Mouse (Mus musculus) limb, embryonic 10.5 days (tissue): ENCODE measurements at regions not wholly inside any gene's neighbourhood (a gene's known extent, or its start where the extent isn't known, plus 50 kb on each side); places are given as distances from the start of the nearest gene placed in this dataset.

ENCODE experiments used
- DNase-seq: peaks from one replicate; pipeline ENCODE4 v3.0.0-alpha.2; 2017; ENCODE audit warnings: low spot score
- H3K27ac ChIP-seq: fragments of 300-500 bp; sonication (generic); 2 replicates; pipeline ENCODE4 v1.5.1; 2016; ENCODE audit warnings: mild to moderate bottlenecking
- H3K27me3 ChIP-seq: fragments of 300-500 bp; sonication (generic); 2 replicates; pipeline ENCODE4 v1.6.1; 2016; ENCODE audit warnings: low read depth, mild to moderate bottlenecking; ENCODE audit not compliant: poor library complexity, severe bottlenecking
- H3K36me3 ChIP-seq: fragments of 300-500 bp; sonication (generic); 2 replicates; pipeline ENCODE4 v1.6.1; 2016; ENCODE audit warnings: mild to moderate bottlenecking, moderate library complexity
- H3K4me1 ChIP-seq: fragments of 300-500 bp; sonication (generic); 2 replicates; pipeline ENCODE4 v1.6.1; 2016
- H3K4me3 ChIP-seq: fragments of 300-500 bp; sonication (generic); 2 replicates; pipeline ENCODE4 v1.5.1; 2016; ENCODE audit warnings: mild to moderate bottlenecking, moderate library complexity
- H3K9me3 ChIP-seq: fragments of 300-500 bp; sonication (generic); replicated peaks from 2 replicates; pipeline ENCODE4 v1.6.1; 2016; ENCODE audit warnings: mild to moderate bottlenecking
- WGBS: fragments of 180-500 bp; shearing (Covaris S2); methylation state at CpG from one replicate; pipeline ENCODE4 v1.1.7; 2016; 5-methylcytosine and 5-hydroxymethylcytosine counted together

DNA sequence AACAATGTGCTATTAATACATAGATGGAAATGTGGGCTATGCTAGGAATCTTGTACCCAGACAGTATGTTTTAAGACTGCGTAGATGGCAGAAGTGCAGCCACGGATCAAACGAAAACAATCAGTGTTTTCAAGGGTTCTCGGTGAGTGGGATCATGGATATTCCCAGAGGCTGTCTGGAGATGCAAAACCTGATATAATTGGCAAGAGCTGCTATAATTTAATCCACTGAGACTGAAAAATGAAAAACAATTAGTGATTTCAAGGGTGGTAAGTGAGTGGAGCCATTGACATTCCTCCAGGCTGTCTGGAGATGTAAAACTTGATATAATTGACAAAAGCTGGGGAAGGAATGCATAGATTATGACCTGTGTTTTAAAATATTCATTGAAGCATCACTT lies 545.5 kb upstream of the Api5 start:
- H3K27me3 ChIP-seq: no peaks in the 10 kb centered on the region
- no peak overlapping the region for H3K4me3 ChIP-seq
- no peak for DNase-seq
- H3K36me3 ChIP-seq: no peaks in the 10 kb centered on the region
- no peak overlapping the region for H3K27ac ChIP-seq
- 94% methylated on average over 4 of the region's 4 CpGs for WGBS
- no peaks in the 10 kb centered on the region for H3K4me1 ChIP-seq
- H3K9me3 ChIP-seq: no peaks in the 10 kb centered on the region

DNA sequence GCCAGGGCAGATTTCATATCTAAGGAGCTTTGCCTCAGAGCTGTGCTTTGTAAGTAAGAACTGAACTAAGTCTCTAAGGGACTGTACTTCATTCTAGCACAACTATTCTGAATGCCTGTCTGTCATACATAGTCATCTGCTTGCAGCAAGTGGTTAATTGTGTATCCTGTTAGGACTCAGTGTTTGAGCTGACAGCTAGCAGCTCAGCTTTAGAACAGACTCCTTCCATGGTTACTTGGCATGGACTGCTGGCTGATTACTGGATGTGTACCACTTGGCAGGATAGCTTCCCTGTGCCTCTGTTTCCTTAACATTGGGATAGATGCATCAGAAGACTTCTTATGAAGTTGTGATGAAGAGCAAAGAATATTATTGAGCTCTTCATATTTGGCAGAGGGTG lies 525.6 kb upstream of the Api5 start:
- no peaks in the 10 kb centered on the region for H3K36me3 ChIP-seq
- H3K4me3 ChIP-seq: no peak overlapping the region
- no peak for DNase-seq
- H3K9me3 ChIP-seq: no peaks in the 10 kb centered on the region
- no peaks in the 10 kb centered on the region for H3K27me3 ChIP-seq
- no peak overlapping the region for H3K27ac ChIP-seq
- no peaks in the 10 kb centered on the region for H3K4me1 ChIP-seq

DNA sequence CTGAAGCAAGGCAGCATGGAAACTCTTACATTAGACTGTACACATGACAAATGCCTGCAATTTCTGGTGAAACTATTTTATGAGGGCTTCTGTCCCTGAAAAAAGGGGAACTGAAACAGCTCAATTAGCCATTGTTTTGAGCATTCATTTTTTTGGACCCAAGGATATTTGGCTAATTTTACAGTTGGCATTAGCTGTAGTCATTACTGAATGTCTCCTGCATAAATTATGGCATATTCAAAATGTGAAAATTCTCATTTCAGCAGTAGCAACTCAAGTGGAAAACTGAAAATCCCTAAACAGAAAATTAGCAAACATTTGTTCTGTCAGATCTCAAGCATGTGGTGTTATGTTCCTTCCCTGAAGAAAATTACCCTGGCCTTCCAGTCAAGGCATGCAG lies 507.7 kb upstream of the Api5 start:
- Histone ChIP-seq H3K36me3 (no peaks in the 10 kb centered on the region), H3K4me1 (no peaks in the 10 kb centered on the region), H3K9me3 (no peaks in the 10 kb centered on the region), H3K27me3 (no peaks in the 10 kb centered on the region), H3K4me3 (no peak overlapping the region), H3K27ac (no peak overlapping the region)
- no peak for DNase-seq

DNA sequence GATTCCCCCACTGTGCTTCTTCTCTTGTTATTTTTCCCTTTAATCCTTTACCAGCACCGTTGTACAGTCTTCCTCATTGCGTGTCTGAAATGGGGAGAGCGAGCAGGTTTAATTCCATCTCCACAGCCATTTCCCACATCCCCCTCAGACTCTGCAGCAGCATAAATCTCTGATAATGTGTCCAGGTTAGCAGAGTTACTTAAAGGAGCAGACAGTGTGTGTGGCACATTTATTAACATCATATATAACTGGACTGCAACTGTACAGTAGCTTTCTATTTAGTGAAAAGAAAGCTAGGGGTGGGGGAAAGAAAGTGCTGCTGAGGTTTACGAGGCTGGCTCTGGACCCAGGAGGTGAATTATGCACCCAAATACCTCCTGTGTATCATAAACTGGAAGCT lies 494.2 kb upstream of the Api5 start:
- Histone ChIP-seq H3K27me3 (no peaks in the 10 kb centered on the region), H3K36me3 (no peaks in the 10 kb centered on the region), H3K4me1 (no peaks in the 10 kb centered on the region), H3K4me3 (no peak overlapping the region), H3K9me3 (no peaks in the 10 kb centered on the region), H3K27ac (no peak overlapping the region)
- no peak for DNase-seq
- WGBS: 84% methylated on average over 4 of the region's 4 CpGs

DNA sequence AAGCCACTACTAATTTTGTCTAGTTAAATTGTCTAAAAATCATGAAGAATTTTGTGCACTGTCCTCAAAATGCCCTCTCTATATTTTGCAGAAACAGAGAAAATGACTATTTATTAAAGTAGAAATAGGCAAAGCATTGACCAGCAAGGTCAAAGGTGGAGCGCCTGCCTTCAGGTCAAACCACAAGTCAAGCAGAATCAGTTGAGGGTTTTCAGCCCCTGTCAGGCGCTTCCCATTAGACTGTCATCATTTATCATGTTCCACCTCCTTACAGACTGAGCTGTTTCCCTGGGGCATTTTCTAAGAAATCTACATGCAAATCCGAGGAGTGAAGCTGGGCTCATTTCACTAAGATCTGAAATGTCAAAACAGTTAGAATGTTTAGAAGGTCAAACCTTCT lies 481.4 kb upstream of the Api5 start:
- no peaks in the 10 kb centered on the region for H3K27me3 ChIP-seq
- peak; percentile 41 for DNase-seq
- H3K36me3 ChIP-seq: no peaks in the 10 kb centered on the region
- H3K9me3 ChIP-seq: no peaks in the 10 kb centered on the region
- no peak overlapping the region for H3K27ac ChIP-seq
- 0 out of 2 replicates have a peak, but pooled peaks cover 3% of the 10 kb centered on the region for H3K4me1 ChIP-seq
- 47% methylated on average over 3 of the region's 3 CpGs for WGBS
- H3K4me3 ChIP-seq: no peak overlapping the region

DNA sequence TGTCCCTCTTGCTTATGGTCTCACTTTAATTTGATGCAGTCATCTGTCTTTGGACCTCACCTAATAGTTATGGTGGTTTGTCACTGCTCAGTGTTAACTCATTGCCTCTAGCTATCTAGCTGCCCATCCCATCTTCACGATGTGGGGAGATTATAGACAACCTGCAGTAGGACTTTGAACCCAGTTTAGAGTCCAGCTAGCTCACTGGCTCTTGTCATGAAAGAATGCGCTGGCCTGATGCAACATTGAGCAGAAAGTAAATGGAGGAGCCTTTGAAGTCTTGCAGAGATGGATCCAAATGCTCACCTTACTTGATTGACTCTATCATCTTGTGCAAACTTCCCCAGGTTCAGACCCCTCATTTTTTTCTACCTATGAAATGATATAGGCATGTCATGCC lies 480.1 kb upstream of the Api5 start:
- no peak for DNase-seq
- WGBS: 90% methylated on average over 2 of the region's 2 CpGs
- H3K27ac ChIP-seq: no peak overlapping the region
- no peaks in the 10 kb centered on the region for H3K27me3 ChIP-seq
- H3K4me1 ChIP-seq: 0 out of 2 replicates have a peak, but pooled peaks cover 3% of the 10 kb centered on the region
- no peaks in the 10 kb centered on the region for H3K36me3 ChIP-seq
- H3K9me3 ChIP-seq: no peaks in the 10 kb centered on the region
- no peak overlapping the region for H3K4me3 ChIP-seq

DNA sequence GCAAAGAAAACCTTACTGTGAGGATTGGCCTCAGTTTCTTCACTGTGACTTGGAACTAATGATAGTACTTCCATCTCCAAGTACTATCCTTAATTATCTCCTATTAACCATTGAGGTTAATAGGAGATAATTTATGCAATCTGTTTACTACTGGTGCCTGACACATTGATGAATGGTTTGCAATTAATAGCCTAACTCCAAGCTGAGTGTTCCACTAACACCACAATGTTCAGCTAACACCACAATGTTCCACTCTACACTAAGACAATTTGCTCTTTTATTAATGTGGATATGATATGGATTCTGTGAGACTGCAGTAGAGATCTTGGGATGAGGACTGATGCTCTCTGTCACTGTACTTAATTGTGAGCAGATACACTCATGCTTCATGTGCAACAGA lies 463.6 kb upstream of the Api5 start:
- Histone ChIP-seq H3K4me1 (no peaks in the 10 kb centered on the region), H3K4me3 (no peak overlapping the region), H3K27me3 (no peaks in the 10 kb centered on the region), H3K27ac (no peak overlapping the region), H3K36me3 (no peaks in the 10 kb centered on the region), H3K9me3 (no peaks in the 10 kb centered on the region)
- no peak for DNase-seq
